Mouse (Mus musculus): Measurements from ENCODE around the gene Filip1. TPM values are rescaled to one million over a fixed set of nuclear protein-coding genes. Genes with fewer than 3 reads are reported as not detected.

The Filip1 gene
- polyA plus RNA-seq, 1 experiment, result not detected

- TF ChIP-seq GATA1 (IDR thresholded peaks at IDR 0.05; ENCODE audit: borderline replicate concordance, low read length) (no peak), FLI1 (IDR thresholded peaks at IDR 0.05; ENCODE audit: low read length) (no peak)
- Histone ChIP-seq H3K36me3 (replicated peaks; ENCODE audit: low read length) (no peaks in the 10 kb centered on the region), H3K4me3 (replicated peaks) (peak overlapping the region; percentile 80), H3K4me1 (peaks cover 35% of the 10 kb centered on the region), H3K9me3 (no peaks in the 10 kb centered on the region), H3K27me3 (replicated peaks) (peaks cover 21% of the 10 kb centered on the region)
These were observed 92.7 kb downstream of the Filip1 start for GRCm38 (mm10) chr9:79919750-79920539.

GRCm38 (mm10) chr9:79919303-79919721, 93.3 kb downstream of the Filip1 start:
- peaks cover 21% of the 10 kb centered on the region for H3K27me3 ChIP-seq (replicated peaks)
- TF ChIP-seq FLI1 (IDR thresholded peaks at IDR 0.05; ENCODE audit: low read length) (no peak), GATA1 (IDR thresholded peaks at IDR 0.05; ENCODE audit: borderline replicate concordance, low read length) (no peak)
- H3K4me1 ChIP-seq, result peaks cover 35% of the 10 kb centered on the region
- no peaks in the 10 kb centered on the region for H3K9me3 ChIP-seq
- H3K4me3 ChIP-seq (replicated peaks), result peak overlapping the region; percentile 80
- H3K36me3 ChIP-seq (replicated peaks; ENCODE audit: low read length), result no peaks in the 10 kb centered on the region

- H3K36me3 ChIP-seq (replicated peaks; ENCODE audit: low read length), result no peaks in the 10 kb centered on the region
- peaks cover 35% of the 10 kb centered on the region for H3K4me1 ChIP-seq
- no peaks in the 10 kb centered on the region for H3K9me3 ChIP-seq
- TF ChIP-seq GATA1 (IDR thresholded peaks at IDR 0.05; ENCODE audit: borderline replicate concordance, low read length) (no peak), FLI1 (IDR thresholded peaks at IDR 0.05; ENCODE audit: low read length) (no peak)
- peaks cover 21% of the 10 kb centered on the region for H3K27me3 ChIP-seq (replicated peaks)
- H3K4me3 ChIP-seq (replicated peaks), result peak overlapping the region; percentile 80
These were observed 94.1 kb downstream of the Filip1 start for GRCm38 (mm10) chr9:79918325-79919117.

GRCm38 (mm10) chr9:79914276-79914675, 98.4 kb downstream of the Filip1 start:
- peaks cover 15% of the 10 kb centered on the region for H3K27me3 ChIP-seq (replicated peaks)
- H3K4me1 ChIP-seq, result peaks cover 16% of the 10 kb centered on the region
- H3K4me3 ChIP-seq (replicated peaks), result no peak overlapping the region
- peaks cover 7% of the 10 kb centered on the region for H3K9me3 ChIP-seq
- H3K36me3 ChIP-seq (replicated peaks; ENCODE audit: low read length), result no peaks in the 10 kb centered on the region
- TF ChIP-seq GATA1 (IDR thresholded peaks at IDR 0.05; ENCODE audit: borderline replicate concordance, low read length) (no peak), FLI1 (IDR thresholded peaks at IDR 0.05; ENCODE audit: low read length) (no peak)

GRCm38 (mm10) chr9:79912971-79913370, 99.7 kb downstream of the Filip1 start:
- H3K9me3 ChIP-seq, result peaks cover 7% of the 10 kb centered on the region
- no peak overlapping the region for H3K4me3 ChIP-seq (replicated peaks)
- TF ChIP-seq FLI1 (IDR thresholded peaks at IDR 0.05; ENCODE audit: low read length) (no peak), GATA1 (IDR thresholded peaks at IDR 0.05; ENCODE audit: borderline replicate concordance, low read length) (no peak)
- H3K4me1 ChIP-seq, result peaks cover 5% of the 10 kb centered on the region
- peaks cover 8% of the 10 kb centered on the region for H3K27me3 ChIP-seq (replicated peaks)
- H3K36me3 ChIP-seq (replicated peaks; ENCODE audit: low read length), result no peaks in the 10 kb centered on the region

GRCm38 (mm10) chr9:79910166-79910565, 102.5 kb downstream of the Filip1 start:
- no peak for TF ChIP-seq FLI1 (IDR thresholded peaks at IDR 0.05; ENCODE audit: low read length)
- no peak for TF ChIP-seq GATA1 (IDR thresholded peaks at IDR 0.05; ENCODE audit: borderline replicate concordance, low read length)
- peaks cover 3% of the 10 kb centered on the region for H3K27me3 ChIP-seq (replicated peaks)
- H3K9me3 ChIP-seq, result peaks cover 7% of the 10 kb centered on the region
- H3K4me3 ChIP-seq (replicated peaks), result no peak overlapping the region
- H3K4me1 ChIP-seq, result no peaks in the 10 kb centered on the region
- H3K36me3 ChIP-seq (replicated peaks; ENCODE audit: low read length), result no peaks in the 10 kb centered on the region

- no peaks in the 10 kb centered on the region for H3K9me3 ChIP-seq
- H3K4me3 ChIP-seq (replicated peaks), result no peak overlapping the region
- H3K27me3 ChIP-seq (replicated peaks), result peaks cover 2% of the 10 kb centered on the region
- no peaks in the 10 kb centered on the region; the same call in 1 of the 2 replicates for H3K4me1 ChIP-seq
- TF ChIP-seq FLI1 (IDR thresholded peaks at IDR 0.05; ENCODE audit: low read length) (no peak), GATA1 (IDR thresholded peaks at IDR 0.05; ENCODE audit: borderline replicate concordance, low read length) (no peak)
- H3K36me3 ChIP-seq (replicated peaks; ENCODE audit: low read length), result no peaks in the 10 kb centered on the region
These were observed 113.8 kb downstream of the Filip1 start for GRCm38 (mm10) chr9:79898815-79899214.

GRCm38 (mm10) chr9:79894665-79895064, 118.0 kb downstream of the Filip1 start:
- Histone ChIP-seq H3K4me1 (no peaks in the 10 kb centered on the region; the same call in 1 of the 2 replicates), H3K9me3 (no peaks in the 10 kb centered on the region), H3K36me3 (replicated peaks; ENCODE audit: low read length) (no peaks in the 10 kb centered on the region), H3K4me3 (replicated peaks) (no peak overlapping the region), H3K27me3 (replicated peaks) (peaks cover 2% of the 10 kb centered on the region)
- no peak for TF ChIP-seq GATA1 (IDR thresholded peaks at IDR 0.05; ENCODE audit: borderline replicate concordance, low read length)
- TF ChIP-seq FLI1 (IDR thresholded peaks at IDR 0.05; ENCODE audit: low read length), result no peak

- Histone ChIP-seq H3K4me3 (replicated peaks) (no peak overlapping the region), H3K36me3 (replicated peaks; ENCODE audit: low read length) (no peaks in the 10 kb centered on the region), H3K4me1 (no peaks in the 10 kb centered on the region; the same call in 1 of the 2 replicates), H3K9me3 (no peaks in the 10 kb centered on the region), H3K27me3 (replicated peaks) (peaks cover 2% of the 10 kb centered on the region)
- TF ChIP-seq GATA1 (IDR thresholded peaks at IDR 0.05; ENCODE audit: borderline replicate concordance, low read length), result no peak
- TF ChIP-seq FLI1 (IDR thresholded peaks at IDR 0.05; ENCODE audit: low read length), result no peak
These were observed 118.6 kb downstream of the Filip1 start for GRCm38 (mm10) chr9:79893841-79894612.
